Mouse (Mus musculus) CH12.LX (cell line): ENCODE data around the gene Hdac1.

Source experiments
- CTCF ChIP-seq, 2 experiments: IDR thresholded peaks in 1 of 2; conservative IDR thresholded peaks in 1 of 2; 2 replicates each; pipeline ENCODE4 v1.5.1; 2011 to 2012; ENCODE audit warnings: low read depth in 2 of 2, low read length in 2 of 2, improper control_type of control experiment in 1 of 2, inconsistent platforms in 1 of 2, mild to moderate bottlenecking in 1 of 2, moderate library complexity in 1 of 2
- ELF1 ChIP-seq: IDR thresholded peaks from 2 replicates; pipeline ENCODE4 v1.6.1; 2014; ENCODE audit warnings: low read depth, mild to moderate bottlenecking, inconsistent platforms, low read length, improper control_type of control experiment
- ETS1 ChIP-seq: conservative IDR thresholded peaks from 2 replicates; pipeline ENCODE4 v1.6.1; 2012; ENCODE audit warnings: low read depth, mild to moderate bottlenecking, inconsistent platforms, low read length, improper control_type of control experiment, moderate library complexity
- JUND ChIP-seq: conservative IDR thresholded peaks from 2 replicates; pipeline ENCODE4 v1.6.1; 2011; ENCODE audit warnings: low read depth, low read length, improper control_type of control experiment
- MAFK ChIP-seq: IDR thresholded peaks from 2 replicates; pipeline ENCODE4 v1.6.1; 2011; ENCODE audit warnings: low read length, improper control_type of control experiment; ENCODE audit not compliant: insufficient replicate concordance
- MYC ChIP-seq: IDR thresholded peaks from 2 replicates; pipeline ENCODE4 v1.6.1; 2011; ENCODE audit warnings: low read depth, mild to moderate bottlenecking, improper control_type of control experiment, low read length
- POLR2A ChIP-seq: IDR thresholded peaks from 2 replicates; pipeline ENCODE4 v1.6.1; 2011; ENCODE audit warnings: low read depth, mild to moderate bottlenecking, improper control_type of control experiment, low read length
- SIN3A ChIP-seq: IDR thresholded peaks from 2 replicates; pipeline ENCODE4 v1.6.1; 2012; ENCODE audit warnings: low read length, improper control_type of control experiment, inconsistent platforms

DNA sequence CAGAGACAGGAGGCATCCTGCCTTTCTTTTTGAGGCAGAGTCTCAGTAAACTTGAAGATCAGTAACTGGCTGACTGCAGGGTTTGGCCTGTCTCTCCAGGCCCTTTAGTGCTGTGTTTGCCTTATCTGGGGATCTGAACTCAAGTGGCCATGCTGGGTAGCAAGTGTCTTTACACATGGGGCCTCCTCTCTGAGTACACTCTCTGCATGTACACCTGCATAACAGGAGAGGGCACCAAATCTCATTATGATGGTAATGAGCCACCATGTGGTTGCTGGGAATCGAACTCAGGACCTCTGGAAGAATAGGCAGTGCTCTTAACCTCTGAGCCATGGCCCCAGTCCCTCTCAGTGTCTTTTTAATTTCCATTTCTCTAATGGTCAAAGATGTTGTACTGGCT is 39.7 kb upstream of the Hdac1 start:
- no peak for TF ChIP-seq POLR2A
- TF ChIP-seq MAFK, result no peak
- no peak for TF ChIP-seq ETS1
- peak; percentile 9 to 47; a peak in 2 of 4 replicates for TF ChIP-seq CTCF (conservative IDR thresholded peaks at IDR 0.05 in 1 of 2, IDR thresholded peaks at IDR 0.05 in 1 of 2; ENCODE audit: low read depth in 2 of 2, low read length in 2 of 2)
- TF ChIP-seq SIN3A, result no peak
- TF ChIP-seq ELF1, result no peak
- TF ChIP-seq JUND, result no peak
- TF ChIP-seq MYC, result no peak
